ENCODE assay signal across 12 mouse cellular contexts in genomic region chr11:4605414-4605813, GRCm38 (mm10). TPM values are rescaled to one million over a fixed set of nuclear protein-coding genes. Genes with fewer than 3 reads are reported as not detected.
A peak's percentile ranks its signal among the peaks of the same experiment; 100 is the strongest.
DNase-seq lines count a peak whose midpoint lies in the region; ATAC-seq lines count a peak whose summit lies in the region.
"Had no signal": no experiment of that assay in that cellular context is flagged by ENCODE, and none has a peak within 500 bp of the region (broad histone marks: within the 10 kb centered on the region; RNA-seq: fewer than 3 reads in every experiment).

No protein-coding gene starts in this region.

- no peak overlapping the region for H3K4me2 ChIP-seq in heart, embryonic 11.5 days
- H3K4me2 ChIP-seq in liver, embryonic 13.5 days, result no peak overlapping the region
- H3K4me2 ChIP-seq: hindbrain, embryonic 15.5 days; neural tube, embryonic 12.5 days had no signal

- WGBS in heart, embryonic 11.5 days (ENCODE audit: insufficient replicate concordance), result 50% methylated on average over 7 of the region's 7 CpGs
- WGBS in liver, embryonic 13.5 days (ENCODE audit: insufficient replicate concordance), result 46% methylated on average over 7 of the region's 7 CpGs

- H3K27me3 ChIP-seq in heart, embryonic 11.5 days (ENCODE audit: control insufficient read depth, insufficient read depth, low read length), result no peaks in the 10 kb centered on the region
- H3K27me3 ChIP-seq in liver, embryonic 13.5 days, result peaks cover 16% of the 10 kb centered on the region
- H3K27me3 ChIP-seq: hindbrain, embryonic 15.5 days; neural tube, embryonic 12.5 days had no signal

- H3K27ac ChIP-seq in heart, embryonic 11.5 days (ENCODE audit: low read depth, low read length), result no peak overlapping the region
- no peak overlapping the region for H3K27ac ChIP-seq in liver, embryonic 13.5 days
- H3K27ac ChIP-seq: hindbrain, embryonic 15.5 days; neural tube, embryonic 12.5 days had no signal

- ATAC-seq in heart, embryonic 11.5 days (replicated peaks; ENCODE audit: insufficient number of reproducible peaks, low FRiP score, low TSS enrichment), result no peak
- ATAC-seq in liver, embryonic 13.5 days (ENCODE audit: low read depth), result peak; percentile 75

- peak; percentile 94 for DNase-seq in heart, adult 11 months
- DNase-seq in thymus, postnatal 36 days, result peak; percentile 17 to 23
- DNase-seq in thymus, postnatal 10 days (ENCODE audit: low spot score in 2 of 2), result no peak
- peak; percentile 56 for DNase-seq in liver, embryonic 13.5 days
- DNase-seq in yolk sac, embryonic 10.5 days (ENCODE audit: low spot score), result peak; percentile 69
- no peak for DNase-seq in adrenal gland, postnatal 25 days
- DNase-seq in cerebellum, adult 8-10 months, result no peak

- no peaks in the 10 kb centered on the region for H3K36me3 ChIP-seq in heart, embryonic 11.5 days (ENCODE audit: control insufficient read depth, insufficient read depth, low read length)
- H3K36me3 ChIP-seq in liver, embryonic 13.5 days, result no peaks in the 10 kb centered on the region
- H3K36me3 ChIP-seq: hindbrain, embryonic 15.5 days; neural tube, embryonic 12.5 days had no signal

- H3K9ac ChIP-seq in heart, embryonic 11.5 days (ENCODE audit: low read depth, low read length), result no peak overlapping the region
- H3K9ac ChIP-seq in liver, embryonic 13.5 days, result no peak overlapping the region
- H3K9ac ChIP-seq: hindbrain, embryonic 15.5 days; neural tube, embryonic 12.5 days had no signal

- no peak overlapping the region for H3K4me3 ChIP-seq in heart, embryonic 11.5 days (ENCODE audit: low read depth, low read length)
- H3K4me3 ChIP-seq in liver, embryonic 13.5 days (replicated peaks), result no peak overlapping the region
- H3K4me3 ChIP-seq: hindbrain, embryonic 15.5 days; neural tube, embryonic 12.5 days had no signal

- peaks cover 17% of the 10 kb centered on the region; the same call in 1 of the 2 replicates for H3K4me1 ChIP-seq in heart, embryonic 11.5 days (ENCODE audit: control insufficient read depth, insufficient read depth, low read length)
- H3K4me1 ChIP-seq in liver, embryonic 13.5 days (replicated peaks), result peaks cover 21% of the 10 kb centered on the region

- no peaks in the 10 kb centered on the region for H3K9me3 ChIP-seq in heart, embryonic 11.5 days (replicated peaks; ENCODE audit: control insufficient read depth, low read length)
- H3K9me3 ChIP-seq in liver, embryonic 13.5 days (replicated peaks), result no peaks in the 10 kb centered on the region
- H3K9me3 ChIP-seq: hindbrain, embryonic 15.5 days; neural tube, embryonic 12.5 days had no signal

RNA-seq across cellular contexts. Expression of gene Mtmr3, which starts 10.8 kb away (rescaled TPM):
- 21.4 and 24.4 TPM in 2 replicates for polyA plus RNA-seq in heart, embryonic 11.5 days (2014; fragmentation: Nextera tagmentation; extraction: Ambion mirVana)
- polyA plus RNA-seq in liver, embryonic 13.5 days (2015; fragmentation: Nextera tagmentation; extraction: Ambion mirVana), result 24.0 and 28.1 TPM in 2 replicates
- total RNA-seq in adrenal gland, postnatal 25 days (2021), result 60.1 and 68.0 TPM in 2 replicates

RNA-seq across cellular contexts. Expression of gene Gm11032, which starts 14.5 kb away (rescaled TPM):
- not detected in 2 replicates for polyA plus RNA-seq in heart, embryonic 11.5 days (2014; fragmentation: Nextera tagmentation; extraction: Ambion mirVana)
- polyA plus RNA-seq in liver, embryonic 13.5 days (2015; fragmentation: Nextera tagmentation; extraction: Ambion mirVana), result not detected in 2 replicates
- total RNA-seq in adrenal gland, postnatal 25 days (2021), result not detected in 2 replicates
- polyA plus RNA-seq: brain, embryonic 14.5 days; hindbrain, embryonic 15.5 days; limb, embryonic 14.5 days; neural tube, embryonic 12.5 days had no signal

RNA-seq across cellular contexts. Expression of gene Ascc2, which starts 32.1 kb away (rescaled TPM):
- polyA plus RNA-seq in heart, embryonic 11.5 days (2014; fragmentation: Nextera tagmentation; extraction: Ambion mirVana), result 28.4 and 29.0 TPM in 2 replicates
- polyA plus RNA-seq in liver, embryonic 13.5 days (2015; fragmentation: Nextera tagmentation; extraction: Ambion mirVana), result 18.9 and 23.9 TPM in 2 replicates
- 47.8 and 48.2 TPM in 2 replicates for total RNA-seq in adrenal gland, postnatal 25 days (2021)

Comparison
In these comparisons a context has a peak if more than half of its experiments do, and no peak if none do; other contexts are left out.
1. DNase-seq: peak in heart, adult 11 months (single experiment), thymus, postnatal 36 days (2 of 2), liver, embryonic 13.5 days (single experiment) and yolk sac, embryonic 10.5 days (single experiment); none in thymus, postnatal 10 days (0 of 2), adrenal gland, postnatal 25 days (single experiment) and cerebellum, adult 8-10 months (single experiment).